In genomic region chr10:116260658-116261433, GRCm38 (mm10) we compare ENCODE assay signal across 9 mouse cellular contexts. TPM values are rescaled to one million over a fixed set of nuclear protein-coding genes. Genes with fewer than 3 reads are reported as not detected.
DNase-seq lines count a peak whose midpoint lies in the region; ATAC-seq and TF ChIP-seq lines count a peak whose summit lies in the region.
"Had no signal": no experiment of that assay in that cellular context is flagged by ENCODE, and none has a peak within 500 bp of the region (broad histone marks: within the 10 kb centered on the region; RNA-seq: fewer than 3 reads in every experiment).

No protein-coding gene starts in this region.

- no peak overlapping the region for H3K4me2 ChIP-seq in midbrain, embryonic 16.5 days (ENCODE audit: low read length)
- H3K4me2 ChIP-seq in kidney, postnatal 0 days (ENCODE audit: low read length), result no peak overlapping the region
- H3K4me2 ChIP-seq: neural tube, embryonic 12.5 days had no signal

- no peaks in the 10 kb centered on the region for H3K36me3 ChIP-seq in midbrain, embryonic 16.5 days (ENCODE audit: control insufficient read depth, insufficient read depth, low read length)
- H3K36me3 ChIP-seq in midbrain, embryonic 10.5 days, result no peaks in the 10 kb centered on the region
- no peaks in the 10 kb centered on the region for H3K36me3 ChIP-seq in kidney, postnatal 0 days (ENCODE audit: insufficient read depth, low read length)
- no peaks in the 10 kb centered on the region for H3K36me3 ChIP-seq in thymus, adult 2 months (ENCODE audit: control insufficient read depth, insufficient read depth, low read length)
- H3K36me3 ChIP-seq: neural tube, embryonic 12.5 days had no signal

- H3K4me3 ChIP-seq in midbrain, embryonic 16.5 days (ENCODE audit: low read depth, low read length), result no peak overlapping the region
- H3K4me3 ChIP-seq in midbrain, embryonic 10.5 days, result no peak overlapping the region
- H3K4me3 ChIP-seq in kidney, postnatal 0 days (replicated peaks; ENCODE audit: low read depth, low read length), result no peak overlapping the region
- H3K4me3 ChIP-seq in thymus, adult 2 months (ENCODE audit: control insufficient read depth, insufficient read depth, low read length), result no peak overlapping the region
- H3K4me3 ChIP-seq: neural tube, embryonic 12.5 days had no signal

- H3K27me3 ChIP-seq in midbrain, embryonic 16.5 days (ENCODE audit: control insufficient read depth, insufficient read depth, low read depth, low read length), result no peaks in the 10 kb centered on the region
- no peaks in the 10 kb centered on the region for H3K27me3 ChIP-seq in midbrain, embryonic 10.5 days (ENCODE audit: low read depth, poor library complexity, severe bottlenecking)
- H3K27me3 ChIP-seq in kidney, postnatal 0 days (ENCODE audit: insufficient read depth, low read length), result no peaks in the 10 kb centered on the region
- H3K27me3 ChIP-seq in thymus, adult 2 months (ENCODE audit: control insufficient read depth, insufficient read depth, low read length), result no peaks in the 10 kb centered on the region
- H3K27me3 ChIP-seq: neural tube, embryonic 12.5 days had no signal

- H3K27ac ChIP-seq in midbrain, embryonic 16.5 days (ENCODE audit: low read length), result peak overlapping the region; percentile 10; the same call in 1 of the 2 replicates
- no peak overlapping the region for H3K27ac ChIP-seq in midbrain, embryonic 10.5 days (replicated peaks)
- H3K27ac ChIP-seq in kidney, postnatal 0 days, result peak overlapping the region; percentile 75
- H3K27ac ChIP-seq in thymus, adult 2 months (ENCODE audit: control insufficient read depth, insufficient read depth, low read length), result no peak overlapping the region
- H3K27ac ChIP-seq: neural tube, embryonic 12.5 days had no signal

- 68% methylated on average over 13 of the region's 13 CpGs for WGBS in midbrain, embryonic 16.5 days
- 73% methylated on average over 13 of the region's 13 CpGs for WGBS in midbrain, embryonic 10.5 days
- 46% methylated on average over 13 of the region's 13 CpGs for WGBS in kidney, postnatal 0 days
- WGBS in thymus, adult 2 months, result 57% methylated on average over 13 of the region's 13 CpGs

- no peak for TF ChIP-seq CTCF in kidney, postnatal 0 days (IDR thresholded peaks at IDR 0.05; ENCODE audit: low read depth)
- no peak for TF ChIP-seq CTCF in thymus, adult 2 months (IDR thresholded peaks at IDR 0.05; ENCODE audit: borderline replicate concordance, control insufficient read depth, extremely low read depth, insufficient read depth, low read length, poor library complexity)

- H3K9ac ChIP-seq in midbrain, embryonic 16.5 days (ENCODE audit: low read depth, low read length), result no peak overlapping the region
- no peak overlapping the region for H3K9ac ChIP-seq in kidney, postnatal 0 days (ENCODE audit: low read depth, low read length)
- H3K9ac ChIP-seq: neural tube, embryonic 12.5 days had no signal

- no peak for TF ChIP-seq POLR2A in thymus, adult 2 months (IDR thresholded peaks at IDR 0.05; ENCODE audit: control insufficient read depth, extremely low read depth, insufficient read depth, low read length, poor library complexity)

- no peaks in the 10 kb centered on the region for H3K4me1 ChIP-seq in midbrain, embryonic 16.5 days (ENCODE audit: control insufficient read depth, insufficient read depth, low read length)
- peaks cover 13% of the 10 kb centered on the region for H3K4me1 ChIP-seq in midbrain, embryonic 10.5 days
- H3K4me1 ChIP-seq in kidney, postnatal 0 days (replicated peaks; ENCODE audit: insufficient read depth, low read length), result 0 out of 2 replicates have a peak, but pooled peaks cover 10% of the 10 kb centered on the region
- H3K4me1 ChIP-seq in thymus, adult 2 months (replicated peaks; ENCODE audit: control insufficient read depth, insufficient read depth, low read length), result no peaks in the 10 kb centered on the region
- H3K4me1 ChIP-seq: neural tube, embryonic 12.5 days had no signal

- H3K9me3 ChIP-seq in midbrain, embryonic 16.5 days (replicated peaks; ENCODE audit: control insufficient read depth, low read length, poor library complexity, severe bottlenecking), result no peaks in the 10 kb centered on the region
- no peaks in the 10 kb centered on the region for H3K9me3 ChIP-seq in midbrain, embryonic 10.5 days (replicated peaks)
- no peaks in the 10 kb centered on the region for H3K9me3 ChIP-seq in kidney, postnatal 0 days (replicated peaks; ENCODE audit: low read length)
- H3K9me3 ChIP-seq: neural tube, embryonic 12.5 days had no signal

- DNase-seq in cerebellum, adult 11 months, result no peak
- no peak for DNase-seq in midbrain, embryonic 10.5 days (ENCODE audit: low spot score)
- peak; percentile 36 to 73 for DNase-seq in frontal cortex, postnatal 36 days (ENCODE audit: low spot score in 2 of 2)
- peak; percentile 78 for DNase-seq in kidney, postnatal 0 days (ENCODE audit: low spot score)
- DNase-seq in mesoderm, embryonic 11.5 days (ENCODE audit: low read depth, low spot score), result peak; percentile 33
- no peak for DNase-seq in thymus, adult 2 months

- ATAC-seq in cerebellum, adult (ENCODE audit: insufficient number of reproducible peaks, low FRiP score, low TSS enrichment), result peak; percentile 40; the same call in 1 of the 2 replicates
- no peak for ATAC-seq in midbrain, embryonic 16.5 days
- peak; percentile 43; the same call in 1 of the 2 replicates for ATAC-seq in kidney, postnatal 0 days (replicated peaks; ENCODE audit: low FRiP score, low read depth)

RNA-seq across cellular contexts. Expression of gene Ptprb, which starts 14.5 kb away (rescaled TPM):
- polyA plus RNA-seq in midbrain, embryonic 16.5 days (2015; fragmentation: Nextera tagmentation; extraction: Ambion mirVana), result 3.4 and 3.5 TPM in 2 replicates
- polyA plus RNA-seq in midbrain, embryonic 10.5 days (2016; fragmentation: Nextera tagmentation; extraction: Ambion mirVana), result 2.0 and 2.8 TPM in 2 replicates
- 5.5 and 6.4 TPM in 2 replicates for polyA plus RNA-seq in kidney, postnatal 0 days (2015; fragmentation: Nextera tagmentation; extraction: Ambion mirVana)
- polyA plus RNA-seq in thymus, adult 2 months (2012; rRNA removed), result 1.6 and 1.8 TPM in 2 replicates

Comparison
In these comparisons a context has a peak if more than half of its experiments do, and no peak if none do; other contexts are left out.
1. H3K27ac ChIP-seq: peak in midbrain, embryonic 16.5 days (single experiment) and kidney, postnatal 0 days (single experiment); none in midbrain, embryonic 10.5 days (single experiment) and thymus, adult 2 months (single experiment).
2. DNase-seq: peak in frontal cortex, postnatal 36 days (2 of 2), kidney, postnatal 0 days (single experiment) and mesoderm, embryonic 11.5 days (single experiment); none in cerebellum, adult 11 months (single experiment), midbrain, embryonic 10.5 days (single experiment) and thymus, adult 2 months (single experiment).